Mouse (Mus musculus) skeletal muscle tissue, adult 2 months (tissue): Measurements from ENCODE around the gene H2-M10.6.
"Not testable (repeated sequence)": the region's sequence is repeated elsewhere in the genome, so short reads cannot be mapped to it uniquely, and the experiment has no call there.

Source experiments
- DNase-seq: peaks from one replicate; pipeline ENCODE4 v3.0.0-alpha.2; 2012; ENCODE audit warnings: low read depth, low spot score

The H2-M10.6 gene

GRCm38 (mm10) chr17:36811871-36812270, at the start of gene H2-M10.6:
Gene H2-M10.6 (plus strand): TSS chr17:36812171.
- no peak for DNase-seq

- no peak for DNase-seq
Observed at GRCm38 (mm10) chr17:36763816-36764215, 48.2 kb upstream of the H2-M10.6 start.

- DNase-seq = not testable (repeated sequence)
Observed at GRCm38 (mm10) chr17:36764244-36764643, 47.7 kb upstream of the H2-M10.6 start.

GRCm38 (mm10) chr17:36765403-36765802, 46.6 kb upstream of the H2-M10.6 start:
- not testable (repeated sequence) for DNase-seq

- not testable (repeated sequence) for DNase-seq
Observed at GRCm38 (mm10) chr17:36772610-36773009, 39.4 kb upstream of the H2-M10.6 start, which contains the start of gene H2-M10.5. Gene H2-M10.5 (plus strand): TSS chr17:36772910.

- DNase-seq = no peak
Observed at GRCm38 (mm10) chr17:36781533-36781932, 30.4 kb upstream of the H2-M10.6 start.

- DNase-seq = not testable (repeated sequence)
Observed at GRCm38 (mm10) chr17:36786483-36786886, 25.5 kb upstream of the H2-M10.6 start.

- no peak for DNase-seq
Observed at GRCm38 (mm10) chr17:36788351-36788750, 23.6 kb upstream of the H2-M10.6 start.

- peak; percentile 61 for DNase-seq
Observed at GRCm38 (mm10) chr17:36788801-36789200, 23.2 kb upstream of the H2-M10.6 start.

- no peak for DNase-seq
Observed at GRCm38 (mm10) chr17:36799493-36799892, 12.5 kb upstream of the H2-M10.6 start.

- DNase-seq = not testable (repeated sequence)
Observed at GRCm38 (mm10) chr17:36799921-36800462, 12.0 kb upstream of the H2-M10.6 start.

- DNase-seq = no peak
Observed at GRCm38 (mm10) chr17:36824005-36824404, 12.0 kb downstream of the H2-M10.6 start.

- DNase-seq = no peak
Observed at GRCm38 (mm10) chr17:36825525-36825924, 13.6 kb downstream of the H2-M10.6 start.

GRCm38 (mm10) chr17:36826002-36826401, 14.0 kb downstream of the H2-M10.6 start:
- DNase-seq = peak; percentile 87

- no peak for DNase-seq
Observed at GRCm38 (mm10) chr17:36828488-36828887, 16.5 kb downstream of the H2-M10.6 start.

GRCm38 (mm10) chr17:36830470-36830869, 18.5 kb downstream of the H2-M10.6 start:
- DNase-seq = no peak

GRCm38 (mm10) chr17:36832694-36833093, 20.7 kb downstream of the H2-M10.6 start:
- no peak for DNase-seq

GRCm38 (mm10) chr17:36835591-36836426, 23.8 kb downstream of the H2-M10.6 start:
- peak; percentile 36 for DNase-seq

- DNase-seq = no peak
Observed at GRCm38 (mm10) chr17:36836427-36836812, 24.4 kb downstream of the H2-M10.6 start.

- DNase-seq = peak; percentile 97
Observed at GRCm38 (mm10) chr17:36836874-36837647, 25.1 kb downstream of the H2-M10.6 start, which contains the start of gene Trim26. Gene Trim26 (plus strand): TSS chr17:36837134.

GRCm38 (mm10) chr17:36839001-36839400, 27.0 kb downstream of the H2-M10.6 start:
- DNase-seq = no peak

GRCm38 (mm10) chr17:36839931-36840330, 28.0 kb downstream of the H2-M10.6 start:
- no peak for DNase-seq
